Mouse (Mus musculus): Measurements from ENCODE around the gene Apex1. TPM values are rescaled to one million over a fixed set of nuclear protein-coding genes. Genes with fewer than 3 reads are reported as not detected.
A peak's percentile ranks its signal among the peaks of the same experiment; 100 is the strongest.
"Not testable (repeated sequence)": the region's sequence is repeated elsewhere in the genome, so short reads cannot be mapped to it uniquely, and the experiment has no call there.

Apex1 gene
- total and polyA plus RNA-seq, 3 experiments: 129 to 155 TPM; not detected in 1

- Histone ChIP-seq H3K9me3 (replicated peaks; ENCODE audit: insufficient read depth, low read length) (no peaks in the 10 kb centered on the region), H3K36me3 (ENCODE audit: control insufficient read depth in 1 of 2, insufficient read depth in 2 of 2, low read length in 2 of 2) (no peaks in the 10 kb centered on the region), H3K27ac (ENCODE audit: control insufficient read depth, low read depth, low read length) (no peak overlapping the region), H3K27me3 (ENCODE audit: control insufficient read depth in 1 of 2, insufficient read depth in 2 of 2, low read length in 2 of 2) (no peaks in the 10 kb centered on the region), H3K4me1 (ENCODE audit: control insufficient read depth in 1 of 2, insufficient read depth in 2 of 2, low read length in 2 of 2) (no peaks in the 10 kb centered on the region), H3K79me2 (ENCODE audit: control insufficient read depth, insufficient read depth, low read length, poor library complexity) (no peaks in the 10 kb centered on the region), H3K9ac (ENCODE audit: control insufficient read depth, low read depth, low read length, poor library complexity, severe bottlenecking) (no peak overlapping the region), H3K4me3 (ENCODE audit: control insufficient read depth in 1 of 2, insufficient read depth in 1 of 2, low read depth in 2 of 2, low read length in 2 of 2) (no peak overlapping the region)
- no peak for TF ChIP-seq ZC3H11A (IDR thresholded peaks at IDR 0.05; ENCODE audit: low read depth, low read length)
- no peak for DNase-seq (ENCODE audit: low read depth, low spot score)
These were observed 16.6 kb upstream of the Apex1 start for GRCm38 (mm10) chr14:50908126-50908525.

GRCm38 (mm10) chr14:50911356-50911755 is 13.4 kb upstream of the Apex1 start:
- DNase-seq (ENCODE audit: low read depth, low spot score): no peak
- Histone ChIP-seq H3K9ac (ENCODE audit: control insufficient read depth, low read depth, low read length, poor library complexity, severe bottlenecking) (no peak overlapping the region), H3K27ac (ENCODE audit: control insufficient read depth, low read depth, low read length) (no peak overlapping the region), H3K4me1 (ENCODE audit: control insufficient read depth in 1 of 2, insufficient read depth in 2 of 2, low read length in 2 of 2) (no peaks in the 10 kb centered on the region), H3K4me3 (ENCODE audit: control insufficient read depth in 1 of 2, insufficient read depth in 1 of 2, low read depth in 2 of 2, low read length in 2 of 2) (no peak overlapping the region), H3K36me3 (ENCODE audit: control insufficient read depth in 1 of 2, insufficient read depth in 2 of 2, low read length in 2 of 2) (no peaks in the 10 kb centered on the region; a peak in 1 of 4 replicates), H3K27me3 (ENCODE audit: control insufficient read depth in 1 of 2, insufficient read depth in 2 of 2, low read length in 2 of 2) (no peaks in the 10 kb centered on the region), H3K9me3 (replicated peaks; ENCODE audit: insufficient read depth, low read length) (no peaks in the 10 kb centered on the region), H3K79me2 (ENCODE audit: control insufficient read depth, insufficient read depth, low read length, poor library complexity) (no peaks in the 10 kb centered on the region)
- TF ChIP-seq SIN3A (IDR thresholded peaks at IDR 0.05; ENCODE audit: low read length): no peak
- TF ChIP-seq GATA1 (IDR thresholded peaks at IDR 0.05; ENCODE audit: low read depth, low read length): no peak
- no peak for TF ChIP-seq SMC3 (IDR thresholded peaks at IDR 0.05; ENCODE audit: low read depth, low read length)
- TF ChIP-seq NRF1 (IDR thresholded peaks at IDR 0.05; ENCODE audit: insufficient read depth, low read depth, low read length, poor library complexity, severe bottlenecking): no peak
- no peak for TF ChIP-seq CHD2 (IDR thresholded peaks at IDR 0.05; ENCODE audit: low read length)
- TF ChIP-seq RCOR1 (IDR thresholded peaks at IDR 0.05; ENCODE audit: low read depth, low read length): no peak
- no peak for TF ChIP-seq MAFK (IDR thresholded peaks at IDR 0.05; ENCODE audit: borderline replicate concordance, low read depth, low read length)
- TF ChIP-seq ZNF384 (IDR thresholded peaks at IDR 0.05; ENCODE audit: low read depth, low read length): no peak
- TF ChIP-seq ETS1 (IDR thresholded peaks at IDR 0.05; ENCODE audit: low read depth, low read length): no peak

- peak overlapping the region; percentile 76 for H3K9ac ChIP-seq (ENCODE audit: control insufficient read depth, low read depth, low read length, poor library complexity, severe bottlenecking)
- not testable (repeated sequence) for H3K27me3 ChIP-seq (ENCODE audit: control insufficient read depth in 1 of 2, insufficient read depth in 2 of 2, low read length in 2 of 2); H3K36me3 ChIP-seq (ENCODE audit: control insufficient read depth in 1 of 2, insufficient read depth in 2 of 2, low read length in 2 of 2); H3K9me3 ChIP-seq (replicated peaks; ENCODE audit: insufficient read depth, low read length); H3K4me1 ChIP-seq (ENCODE audit: control insufficient read depth in 1 of 2, insufficient read depth in 2 of 2, low read length in 2 of 2)
- DNase-seq (ENCODE audit: low read depth, low spot score): peak; percentile 51
- H3K79me2 ChIP-seq (ENCODE audit: control insufficient read depth, insufficient read depth, low read length, poor library complexity): peaks cover 21% of the 10 kb centered on the region
- TF ChIP-seq TBP (IDR thresholded peaks at IDR 0.05; ENCODE audit: low read depth, low read length): peak; percentile 94
- H3K4me3 ChIP-seq (ENCODE audit: control insufficient read depth in 1 of 2, insufficient read depth in 1 of 2, low read depth in 2 of 2, low read length in 2 of 2): peak overlapping the region; percentile 78 to 90
- peak overlapping the region; percentile 83; the same call in 1 of the 2 replicates for H3K27ac ChIP-seq (ENCODE audit: control insufficient read depth, low read depth, low read length)
These were observed 1.3 kb upstream of the Apex1 start for GRCm38 (mm10) chr14:50923437-50923836.
